Mouse (Mus musculus) testis, adult 2 months (tissue): ENCODE measurements around the gene Grsf1.

Source experiments
- CTCF ChIP-seq: fragments of 200-500 bp; IDR thresholded peaks from 2 replicates; pipeline ENCODE4 v1.5.1; 2012; ENCODE audit warnings: low read depth, mild to moderate bottlenecking, inconsistent platforms, low read length, moderate library complexity; ENCODE audit not compliant: control insufficient read depth, insufficient read depth, insufficient replicate concordance
- POLR2A ChIP-seq: fragments of 200-500 bp; IDR thresholded peaks from 2 replicates; pipeline ENCODE4 v1.6.1; 2012; ENCODE audit warnings: low read depth, mild to moderate bottlenecking, inconsistent platforms, low read length, moderate library complexity; ENCODE audit not compliant: control insufficient read depth

DNA sequence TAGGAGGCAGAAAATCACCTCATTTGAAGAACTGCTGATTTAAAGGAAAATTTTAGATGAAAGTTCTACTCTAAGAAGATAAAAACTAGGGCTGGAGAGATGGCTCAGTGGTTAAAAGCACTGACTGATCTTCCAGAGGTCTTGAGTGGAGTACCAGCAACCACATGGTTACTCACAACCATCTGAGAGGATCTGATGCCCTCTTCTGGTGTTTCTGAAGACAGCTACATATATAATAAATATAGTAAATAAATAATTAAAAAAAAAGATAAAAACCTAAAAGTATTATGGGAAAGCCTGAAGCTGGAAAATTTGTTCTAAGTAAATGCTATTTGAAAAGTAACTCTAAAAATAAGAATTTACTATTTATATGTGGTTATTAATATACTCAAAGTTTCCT, 17.1 kb upstream of the Grsf1 start:
- TF ChIP-seq CTCF: no peak
- no peak for TF ChIP-seq POLR2A
